Mouse (Mus musculus) MEL (cell line): ENCODE results near the gene Eng.

Experiments
- CTCF ChIP-seq, 3 experiments: IDR thresholded peaks in 2 of 3; conservative IDR thresholded peaks in 1 of 3; 2 replicates each; pipeline ENCODE4 v1.5.1; 2011 to 2012; ENCODE audit warnings: low read length in 3 of 3, low read depth in 2 of 3, mild to moderate bottlenecking in 2 of 3, improper control_type of control experiment in 1 of 3, inconsistent platforms in 1 of 3, mixed read lengths in 1 of 3, moderate library complexity in 1 of 3; ENCODE audit not compliant: control insufficient read depth in 1 of 3, insufficient read depth in 1 of 3, poor library complexity in 1 of 3, severe bottlenecking in 1 of 3
- E2F4 ChIP-seq: IDR thresholded peaks from 2 replicates; pipeline ENCODE4 v1.6.1; 2011; ENCODE audit warnings: low read depth, low read length, improper control_type of control experiment, borderline replicate concordance
- EP300 ChIP-seq, 2 experiments: IDR thresholded peaks; 2 replicates each; pipeline ENCODE4 v1.6.1; 2011; ENCODE audit warnings: improper control_type of control experiment in 2 of 2, low read length in 2 of 2, low read depth in 1 of 2, mild to moderate bottlenecking in 1 of 2
- MAX ChIP-seq: IDR thresholded peaks from 2 replicates; pipeline ENCODE4 v1.6.1; 2011; ENCODE audit warnings: low read length, improper control_type of control experiment
- MXI1 ChIP-seq: IDR thresholded peaks from 2 replicates; pipeline ENCODE4 v1.6.1; 2011; ENCODE audit warnings: mild to moderate bottlenecking, low read depth, low read length, improper control_type of control experiment
- POLR2A ChIP-seq, 2 experiments: IDR thresholded peaks; 2 replicates each; pipeline ENCODE4 v1.6.1; 2011 to 2012; ENCODE audit warnings: low read length in 2 of 2, mild to moderate bottlenecking in 2 of 2, control low read depth in 1 of 2, improper control_type of control experiment in 1 of 2, low read depth in 1 of 2, moderate library complexity in 1 of 2; ENCODE audit not compliant: control insufficient read depth in 1 of 2, insufficient read depth in 1 of 2, poor library complexity in 1 of 2
- SMC3 ChIP-seq: IDR thresholded peaks from 2 replicates; pipeline ENCODE4 v1.6.1; 2011; ENCODE audit warnings: low read depth, low read length, improper control_type of control experiment
- USF1 ChIP-seq: IDR thresholded peaks from 2 replicates; pipeline ENCODE4 v1.6.1; 2014; ENCODE audit warnings: low read depth, mild to moderate bottlenecking, inconsistent platforms, low read length, improper control_type of control experiment, moderate library complexity
- ZKSCAN1 ChIP-seq: IDR thresholded peaks from 2 replicates; pipeline ENCODE4 v1.6.1; 2012; ENCODE audit warnings: low read depth, mild to moderate bottlenecking, inconsistent platforms, low read length, improper control_type of control experiment, moderate library complexity
- ZMIZ1 ChIP-seq: IDR thresholded peaks from 2 replicates; pipeline ENCODE4 v1.6.1; 2012; ENCODE audit warnings: low read depth, mild to moderate bottlenecking, inconsistent platforms, low read length, improper control_type of control experiment, moderate library complexity
- ZNF384 ChIP-seq: IDR thresholded peaks from 2 replicates; pipeline ENCODE4 v1.6.1; 2012; ENCODE audit warnings: low read depth, mild to moderate bottlenecking, inconsistent platforms, low read length, improper control_type of control experiment

GRCm38 (mm10) chr2:32709521-32710137 is 63.2 kb downstream of the Eng start:
- TF ChIP-seq USF1 (no peak), ZMIZ1 (no peak), MAX (no peak), POLR2A (IDR thresholded peaks at IDR 0.05; ENCODE audit: control insufficient read depth in 1 of 2, insufficient read depth in 1 of 2, low read depth in 1 of 2, low read length in 2 of 2, poor library complexity in 1 of 2) (no peak; a peak in 1 of 4 replicates), EP300 (IDR thresholded peaks at IDR 0.05; ENCODE audit: low read depth in 1 of 2, low read length in 2 of 2) (no peak), ZKSCAN1 (no peak), SMC3 (no peak), ZNF384 (no peak), CTCF (IDR thresholded peaks at IDR 0.05 in 2 of 3, conservative IDR thresholded peaks at IDR 0.05 in 1 of 3; ENCODE audit: control insufficient read depth in 1 of 3, insufficient read depth in 1 of 3, low read depth in 2 of 3, low read length in 3 of 3, poor library complexity in 1 of 3, severe bottlenecking in 1 of 3) (no peak), E2F4 (no peak), MXI1 (no peak)
